Mouse (Mus musculus) embryonic fibroblast, embryonic 13.5 days (primary cell): Measurements from ENCODE around the gene Stpg1. TPM values are rescaled to one million over a fixed set of nuclear protein-coding genes. Genes with fewer than 3 reads are reported as not detected.
A peak's percentile ranks its signal among the peaks of the same experiment; 100 is the strongest.

Experiments used
- H3K27ac ChIP-seq: 2 replicates; pipeline ENCODE4 v1.5.1; 2012; ENCODE audit warnings: low read length, control low read depth, inconsistent platforms; ENCODE audit not compliant: insufficient read depth
- H3K4me1 ChIP-seq: 2 replicates; pipeline ENCODE4 v1.6.1; 2011; ENCODE audit warnings: low read length; ENCODE audit not compliant: control insufficient read depth, insufficient read depth
- H3K4me3 ChIP-seq: 2 replicates; pipeline ENCODE4 v1.5.1; 2011; ENCODE audit warnings: mild to moderate bottlenecking, control low read depth, low read length; ENCODE audit not compliant: insufficient read depth
- CTCF ChIP-seq: IDR thresholded peaks from 2 replicates; pipeline ENCODE4 v1.5.1; 2011; ENCODE audit warnings: mild to moderate bottlenecking, control low read depth, low read length, moderate library complexity, borderline replicate concordance; ENCODE audit not compliant: insufficient read depth
- POLR2A ChIP-seq: IDR thresholded peaks from 2 replicates; pipeline ENCODE4 v1.6.1; 2011; ENCODE audit warnings: low read depth, mild to moderate bottlenecking, control low read depth, low read length, moderate library complexity
- polyA plus RNA-seq: library from polyadenylated mRNA; stranded (reverse); fragments of >200 nt; gene quantifications from 2 replicates; pipeline ENCODE4 v1.2.4, GENCODE M21; 2011; ENCODE audit warnings: low read depth; ENCODE audit not compliant: missing spikeins, insufficient read length

Stpg1 gene
- polyA plus RNA-seq, 1 experiment: not detected

DNA sequence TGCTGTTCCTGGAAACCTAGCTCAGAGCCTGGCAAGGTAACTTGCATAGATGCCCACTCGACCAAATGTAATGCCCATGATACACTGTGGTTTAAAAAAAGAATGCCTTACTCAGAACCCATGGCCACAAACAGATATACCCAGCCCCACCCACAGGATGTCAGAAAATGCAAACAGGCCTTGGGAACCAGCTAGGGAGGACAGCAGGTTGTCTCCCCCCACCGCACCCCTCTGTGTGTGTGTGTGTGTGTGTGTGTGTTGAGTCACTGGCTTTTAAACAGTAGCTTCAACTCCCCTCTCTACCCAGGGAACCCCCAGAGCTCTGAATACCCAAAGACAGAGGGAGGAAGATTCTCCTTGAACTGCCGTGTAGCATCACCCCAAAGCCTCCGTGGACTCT lies 1.3 kb upstream of the Stpg1 start:
- H3K4me3 ChIP-seq: no peak overlapping the region
- no peak for TF ChIP-seq CTCF
- TF ChIP-seq POLR2A: no peak
- no peaks in the 10 kb centered on the region for H3K4me1 ChIP-seq
- H3K27ac ChIP-seq: no peak overlapping the region

DNA sequence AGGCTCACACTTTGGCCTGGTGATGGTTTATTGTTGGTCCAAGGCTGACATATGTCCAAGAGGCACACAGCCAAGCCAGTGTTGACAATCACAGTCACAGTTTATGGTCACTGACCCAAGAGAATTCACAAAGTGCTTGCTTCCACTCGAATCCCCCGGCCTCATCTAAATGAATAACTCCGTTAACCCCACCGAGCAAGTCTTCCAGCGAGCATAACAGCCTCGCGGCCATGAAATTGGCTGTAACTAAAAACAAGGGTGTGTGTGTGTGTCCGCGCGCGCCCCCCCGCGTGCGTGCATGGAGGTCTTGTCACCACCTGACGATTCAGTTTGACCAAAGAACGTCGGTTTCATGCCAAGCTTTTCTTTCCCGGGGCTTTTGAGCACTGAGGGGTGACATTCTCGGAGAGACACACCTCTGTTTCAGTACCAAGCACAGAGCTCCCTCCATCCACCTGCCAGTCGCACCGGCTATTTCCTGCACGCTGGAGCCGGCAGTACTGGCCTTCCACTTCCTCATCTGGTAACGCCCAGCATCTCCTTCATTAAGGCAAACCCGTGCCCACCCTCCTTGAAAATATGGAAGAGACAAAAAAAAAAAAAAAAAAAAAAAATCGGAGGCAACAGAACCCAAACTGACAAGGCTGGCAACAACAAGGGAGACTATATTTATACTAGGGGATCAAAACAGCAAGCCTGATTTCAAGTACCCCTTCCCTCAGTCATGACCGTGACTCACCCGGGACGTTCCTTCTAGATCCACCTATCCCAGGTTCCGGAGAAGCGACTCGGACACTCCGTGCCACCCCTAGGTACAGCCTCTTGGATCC lies 684 bp upstream of the Stpg1 start:
- H3K27ac ChIP-seq: no peak overlapping the region
- no peaks in the 10 kb centered on the region for H3K4me1 ChIP-seq
- TF ChIP-seq POLR2A: no peak
- peak; percentile 30; the same call in 1 of the 2 replicates for TF ChIP-seq CTCF
- peak overlapping the region; percentile 82 for H3K4me3 ChIP-seq

DNA sequence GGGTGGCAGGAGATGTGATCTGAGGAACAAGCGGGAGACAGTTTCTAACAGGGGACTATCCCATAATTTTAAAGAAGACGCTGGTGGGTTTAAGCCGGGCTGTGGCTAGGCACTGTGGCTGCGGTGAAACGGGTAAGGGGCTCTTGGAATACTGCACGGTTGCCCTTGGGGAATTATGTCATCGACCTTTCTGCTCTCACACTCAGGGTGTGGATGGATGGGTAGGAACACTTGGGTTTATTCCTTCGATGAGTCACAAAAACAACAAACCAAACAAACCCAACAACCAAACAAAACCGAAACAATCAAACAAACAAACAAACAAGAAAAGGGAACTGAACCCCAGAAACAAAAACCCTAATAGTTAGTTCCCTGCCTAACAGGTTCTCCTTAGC lies 804 bp downstream of the Stpg1 start:
- TF ChIP-seq POLR2A (no peak), CTCF (no peak)
- H3K4me1 ChIP-seq: no peaks in the 10 kb centered on the region
- peak overlapping the region; percentile 82; the same call in 1 of the 2 replicates for H3K4me3 ChIP-seq
- no peak overlapping the region for H3K27ac ChIP-seq

GRCm38 (mm10) chr4:135495810-135496209 lies 1.2 kb downstream of the Stpg1 start:
- TF ChIP-seq CTCF (no peak), POLR2A (no peak)
- Histone ChIP-seq H3K4me1 (no peaks in the 10 kb centered on the region), H3K4me3 (no peak overlapping the region), H3K27ac (no peak overlapping the region)

- no peaks in the 10 kb centered on the region for H3K4me1 ChIP-seq
- no peak overlapping the region for H3K4me3 ChIP-seq
- no peak overlapping the region for H3K27ac ChIP-seq
- TF ChIP-seq CTCF (no peak), POLR2A (no peak)
These were observed 3.5 kb downstream of the Stpg1 start for GRCm38 (mm10) chr4:135498136-135498535.

GRCm38 (mm10) chr4:135499831-135500230 lies 5.2 kb downstream of the Stpg1 start:
- Histone ChIP-seq H3K4me3 (no peak overlapping the region), H3K4me1 (no peaks in the 10 kb centered on the region), H3K27ac (no peak overlapping the region)
- TF ChIP-seq POLR2A: no peak
- no peak for TF ChIP-seq CTCF

GRCm38 (mm10) chr4:135501587-135501986 lies 7.0 kb downstream of the Stpg1 start:
- H3K4me1 ChIP-seq: no peaks in the 10 kb centered on the region
- no peak overlapping the region for H3K27ac ChIP-seq
- H3K4me3 ChIP-seq: no peak overlapping the region
- no peak for TF ChIP-seq POLR2A
- TF ChIP-seq CTCF: no peak

DNA sequence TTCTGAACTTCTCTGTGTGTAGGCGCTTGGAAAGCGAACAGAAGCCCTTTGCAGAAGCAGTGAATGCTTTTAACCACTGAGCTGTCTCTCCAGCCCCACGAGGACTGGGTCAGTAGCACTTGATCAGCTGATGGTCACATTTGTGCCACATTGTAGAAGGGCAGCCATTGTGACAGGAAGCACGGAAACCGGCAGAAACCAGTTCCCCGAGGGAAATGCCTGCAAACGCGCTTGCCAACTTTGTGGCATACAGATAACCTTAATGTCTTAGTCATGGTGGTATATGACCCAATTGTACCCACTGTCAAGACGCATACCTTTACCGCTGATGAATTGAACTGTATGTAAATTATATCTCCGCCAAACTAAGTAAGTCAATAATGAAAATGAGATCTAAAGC lies 11.2 kb downstream of the Stpg1 start:
- Histone ChIP-seq H3K4me3 (no peak overlapping the region), H3K27ac (no peak overlapping the region), H3K4me1 (no peaks in the 10 kb centered on the region)
- no peak for TF ChIP-seq POLR2A
- no peak for TF ChIP-seq CTCF

- peak overlapping the region; percentile 28 for H3K4me3 ChIP-seq
- TF ChIP-seq CTCF (no peak), POLR2A (no peak)
- H3K4me1 ChIP-seq: no peaks in the 10 kb centered on the region
- H3K27ac ChIP-seq: no peak overlapping the region
These were observed 13.2 kb downstream of the Stpg1 start for GRCm38 (mm10) chr4:135507547-135508350.
